Mouse (Mus musculus): ENCODE results near the gene Olfr1392.

DNA sequence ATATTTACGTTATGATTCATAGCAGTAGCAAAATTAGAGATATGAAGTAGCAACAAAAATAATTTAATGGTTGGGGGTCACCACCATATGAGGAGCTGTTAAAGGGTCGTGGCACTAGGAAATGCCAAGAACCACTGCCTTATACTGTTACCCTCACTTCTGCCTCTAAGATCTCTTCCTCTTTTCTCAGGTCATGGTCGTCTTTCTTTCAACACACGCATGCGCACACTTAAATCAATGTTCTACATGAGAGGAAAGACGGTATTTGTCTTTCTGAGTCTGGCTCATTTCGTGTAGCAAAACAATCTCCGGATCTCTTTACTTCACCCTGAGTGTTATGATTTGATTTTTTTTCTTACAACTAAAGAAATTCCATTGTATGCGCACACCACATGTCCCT is 15.3 kb upstream of the Olfr1392 start:
- no peak for TF ChIP-seq ZNF384 (IDR thresholded peaks at IDR 0.05; ENCODE audit: low read depth, low read length)
- no peak for TF ChIP-seq ZC3H11A (IDR thresholded peaks at IDR 0.05; ENCODE audit: borderline replicate concordance, low read depth, low read length)
- no peak for TF ChIP-seq MAFK (IDR thresholded peaks at IDR 0.05; ENCODE audit: insufficient read depth, low read depth, low read length)
- TF ChIP-seq CHD2 (IDR thresholded peaks at IDR 0.05; ENCODE audit: low read depth, low read length) = no peak
- no peak for TF ChIP-seq HCFC1 (IDR thresholded peaks at IDR 0.05; ENCODE audit: borderline replicate concordance, insufficient read depth, low read length)
